Mouse (Mus musculus) ES-E14 (cell line): Measurements from ENCODE around the gene Nell2. TPM values are rescaled to one million over a fixed set of nuclear protein-coding genes. Genes with fewer than 3 reads are reported as not detected.

Source experiments
- DNase-seq: peaks from one replicate; pipeline ENCODE4 v3.0.0-alpha.2; 2013; ENCODE audit warnings: low read depth, low spot score
- H3K27ac ChIP-seq: 2 replicates; pipeline ENCODE4 v1.5.1; 2012; ENCODE audit warnings: low read depth, mild to moderate bottlenecking, low read length, moderate library complexity, mixed read lengths; ENCODE audit not compliant: poor library complexity, insufficient read depth, severe bottlenecking
- H3K36me3 ChIP-seq: 2 replicates; pipeline ENCODE4 v1.6.1; 2012; ENCODE audit warnings: mild to moderate bottlenecking, low read length, moderate library complexity, mixed read lengths; ENCODE audit not compliant: control insufficient read depth, poor library complexity, insufficient read depth, severe bottlenecking
- H3K4me1 ChIP-seq, 2 experiments: fragments of 150-350 bp in 1 of 2; sonication (generic) in 1 of 2; 2 replicates each; pipeline ENCODE4 v1.6.1; 2012; ENCODE audit warnings: low read length in 2 of 2, mild to moderate bottlenecking in 1 of 2, mixed read lengths in 1 of 2; ENCODE audit not compliant: control insufficient read depth in 2 of 2, insufficient read depth in 2 of 2, poor library complexity in 1 of 2
- H3K4me3 ChIP-seq, 2 experiments: fragments of 150-350 bp in 1 of 2; sonication (generic) in 1 of 2; 2 replicates each; pipeline ENCODE4 v1.5.1; 2012; ENCODE audit warnings: low read length in 2 of 2, low read depth in 1 of 2, mild to moderate bottlenecking in 1 of 2, mixed read lengths in 1 of 2; ENCODE audit not compliant: insufficient read depth in 1 of 2, poor library complexity in 1 of 2, severe bottlenecking in 1 of 2
- H3K9ac ChIP-seq: 2 replicates; pipeline ENCODE4 v1.6.1; 2012; ENCODE audit warnings: low read depth, mild to moderate bottlenecking, low read length, mixed read lengths; ENCODE audit not compliant: poor library complexity, insufficient read depth, severe bottlenecking
- H3K9me3 ChIP-seq: fragments of 150-350 bp; sonication (generic); 2 replicates; pipeline ENCODE4 v1.6.1; 2012; ENCODE audit warnings: low read depth, mild to moderate bottlenecking, low read length; ENCODE audit not compliant: control insufficient read depth, insufficient read depth
- CHD2 ChIP-seq: IDR thresholded peaks from 2 replicates; pipeline ENCODE4 v1.6.1; 2014; ENCODE audit warnings: mild to moderate bottlenecking, low read depth, low read length, inconsistent platforms
- HCFC1 ChIP-seq: IDR thresholded peaks from 2 replicates; pipeline ENCODE4 v1.6.1; 2012; ENCODE audit warnings: low read length, inconsistent platforms, borderline replicate concordance; ENCODE audit not compliant: insufficient read depth
- MAFK ChIP-seq: IDR thresholded peaks from 2 replicates; pipeline ENCODE4 v1.6.1; 2014; ENCODE audit warnings: mild to moderate bottlenecking, low read depth, low read length, inconsistent platforms; ENCODE audit not compliant: insufficient read depth
- ZC3H11A ChIP-seq: IDR thresholded peaks from 2 replicates; pipeline ENCODE4 v1.6.1; 2012; ENCODE audit warnings: low read depth, mild to moderate bottlenecking, inconsistent platforms, low read length, borderline replicate concordance
- ZNF384 ChIP-seq: IDR thresholded peaks from 2 replicates; pipeline ENCODE4 v1.6.1; 2012; ENCODE audit warnings: low read depth, low read length, inconsistent platforms
- in situ Hi-C, 2 experiments: fragments of 600-800 bp; cut with MboI; formaldehyde crosslinking; loops; one replicate each; pipeline ENCODE4 v1.15.1; 2025; ENCODE audit warnings: low sequenced_read_pairs in 2 of 2, inconsistent platforms in 1 of 2; ENCODE audit not compliant: unreplicated experiment in 2 of 2
- total RNA-seq: library from RNA; depleted of rRNA; stranded (reverse); fragments of 300-350 nt; gene quantifications from 2 replicates; pipeline ENCODE4 v1.2.3, GENCODE M21; 2012

Gene Nell2
- total RNA-seq, 1 experiment: 3.4 TPM

- no peak for DNase-seq
- Histone ChIP-seq H3K4me3 (no peak overlapping the region), H3K9me3 (no peaks in the 10 kb centered on the region), H3K27ac (no peak overlapping the region), H3K9ac (no peak overlapping the region), H3K4me1 (no peaks in the 10 kb centered on the region), H3K36me3 (no peaks in the 10 kb centered on the region)
- no peak for TF ChIP-seq MAFK
- no peak for TF ChIP-seq ZNF384
- no peak for TF ChIP-seq CHD2
- TF ChIP-seq HCFC1: no peak
- no peak for TF ChIP-seq ZC3H11A
- in situ Hi-C loops: no loop called here
Observed at GRCm38 (mm10) chr15:95156828-95157227, 371.5 kb downstream of the Nell2 start.

DNA sequence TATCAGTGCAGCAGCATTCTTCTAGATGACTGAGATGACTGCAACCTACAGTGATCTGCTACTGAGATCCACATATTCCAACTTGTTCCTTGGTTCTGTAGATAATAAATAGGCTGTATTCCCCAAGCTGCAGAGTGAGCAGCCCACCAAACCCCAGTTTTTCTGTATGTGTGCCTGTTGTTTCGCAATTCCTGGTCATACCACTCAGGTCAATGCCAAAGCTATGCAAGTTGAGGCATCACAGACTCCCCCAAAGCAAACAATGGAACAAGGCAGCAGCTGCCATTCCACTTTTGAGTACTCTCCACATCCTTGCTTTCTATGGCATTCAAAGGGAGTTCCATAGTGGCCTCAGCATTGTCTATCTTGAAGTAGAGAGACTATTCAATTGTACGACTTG lies 383.2 kb downstream of the Nell2 start:
- no peak for DNase-seq
- Histone ChIP-seq H3K4me3 (no peak overlapping the region), H3K9me3 (no peaks in the 10 kb centered on the region), H3K36me3 (no peaks in the 10 kb centered on the region), H3K9ac (no peak overlapping the region), H3K27ac (no peak overlapping the region), H3K4me1 (no peaks in the 10 kb centered on the region)
- TF ChIP-seq ZNF384 (no peak), CHD2 (no peak), HCFC1 (no peak), ZC3H11A (no peak), MAFK (no peak)
- in situ Hi-C loops: no loop called here

DNA sequence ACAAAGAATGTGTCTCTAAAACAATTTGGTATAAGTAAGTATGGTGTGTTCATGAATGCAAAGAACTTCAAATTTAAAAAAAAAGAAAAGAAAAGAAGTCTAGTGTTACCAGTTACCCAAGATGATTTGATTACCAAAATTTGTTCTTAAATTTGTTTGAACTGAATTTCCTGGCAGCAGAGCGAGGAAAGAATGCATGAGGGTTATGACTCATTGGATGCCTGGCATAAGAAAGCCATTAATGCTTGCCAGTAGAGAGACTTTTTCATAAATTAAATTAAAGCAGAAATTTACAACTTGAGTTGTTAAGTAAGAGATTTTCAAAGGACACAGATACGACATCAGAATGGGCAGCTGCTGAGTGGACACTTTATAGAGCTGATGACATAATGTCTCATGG lies 384.2 kb downstream of the Nell2 start:
- DNase-seq: no peak
- in situ Hi-C loops: no loop called here
- H3K36me3 ChIP-seq: no peaks in the 10 kb centered on the region

GRCm38 (mm10) chr15:95138709-95139409 lies 389.5 kb downstream of the Nell2 start:
- Histone ChIP-seq H3K27ac (no peak overlapping the region), H3K4me3 (no peak overlapping the region), H3K4me1 (no peaks in the 10 kb centered on the region), H3K9ac (no peak overlapping the region), H3K36me3 (no peaks in the 10 kb centered on the region), H3K9me3 (no peaks in the 10 kb centered on the region)
- no peak for DNase-seq
- TF ChIP-seq ZNF384 (no peak), HCFC1 (no peak), MAFK (no peak), CHD2 (no peak), ZC3H11A (no peak)
- in situ Hi-C loops: no loop called here

More for the DNA sequence above, 384.2 kb downstream of the Nell2 start:
- no peak overlapping the region for H3K9ac ChIP-seq
- no peak overlapping the region for H3K4me3 ChIP-seq
- H3K27ac ChIP-seq: no peak overlapping the region
- H3K9me3 ChIP-seq: no peaks in the 10 kb centered on the region
- no peak for TF ChIP-seq MAFK
- no peak for TF ChIP-seq CHD2
- TF ChIP-seq HCFC1: no peak
- TF ChIP-seq ZC3H11A: no peak
- TF ChIP-seq ZNF384: no peak
- no peaks in the 10 kb centered on the region for H3K4me1 ChIP-seq
